Mouse (Mus musculus): ENCODE measurements around the gene Aym1. TPM values are rescaled to one million over a fixed set of nuclear protein-coding genes. Genes with fewer than 3 reads are reported as not detected.
"Not testable (repeated sequence)": the region's sequence is repeated elsewhere in the genome, so short reads cannot be mapped to it uniquely, and the experiment has no call there.

Aym1 gene
- polyA plus RNA-seq, 1 experiment from 2014 or later, result not detected

- ATAC-seq (replicated peaks), result no peak
- Histone ChIP-seq H3K4me2 (no peak overlapping the region), H3K27ac (no peak overlapping the region), H3K4me1 (peaks cover 21% of the 10 kb centered on the region), H3K9me3 (no peaks in the 10 kb centered on the region), H3K4me3 (no peak overlapping the region), H3K36me3 (replicated peaks) (no peaks in the 10 kb centered on the region), H3K27me3 (replicated peaks) (0 out of 2 replicates have a peak, but pooled peaks cover 9% of the 10 kb centered on the region), H3K9ac (no peak overlapping the region)
- WGBS, result 79% methylated on average over 7 of the region's 7 CpGs
These were observed 4.2 kb downstream of the Aym1 start for GRCm38 (mm10) chr5:113361283-113361682.

GRCm38 (mm10) chr5:113362258-113362996 lies 5.3 kb downstream of the Aym1 start:
- H3K36me3 ChIP-seq (replicated peaks), result no peaks in the 10 kb centered on the region
- H3K9ac ChIP-seq, result no peak overlapping the region
- H3K27me3 ChIP-seq (replicated peaks), result 0 out of 2 replicates have a peak, but pooled peaks cover 9% of the 10 kb centered on the region
- H3K4me1 ChIP-seq, result peaks cover 12% of the 10 kb centered on the region
- H3K9me3 ChIP-seq, result no peaks in the 10 kb centered on the region
- H3K27ac ChIP-seq, result no peak overlapping the region
- no peak overlapping the region for H3K4me2 ChIP-seq
- no peak for ATAC-seq (replicated peaks)
- H3K4me3 ChIP-seq, result no peak overlapping the region
- 76% methylated on average over 9 of the region's 9 CpGs for WGBS

GRCm38 (mm10) chr5:113363177-113363576 lies 6.1 kb downstream of the Aym1 start:
- no peak overlapping the region for H3K4me2 ChIP-seq
- 91% methylated on average over 8 of the region's 8 CpGs for WGBS
- no peaks in the 10 kb centered on the region for H3K9me3 ChIP-seq
- no peaks in the 10 kb centered on the region for H3K36me3 ChIP-seq (replicated peaks)
- H3K4me1 ChIP-seq, result peaks cover 4% of the 10 kb centered on the region
- H3K27me3 ChIP-seq (replicated peaks), result 0 out of 2 replicates have a peak, but pooled peaks cover 9% of the 10 kb centered on the region
- no peak overlapping the region for H3K9ac ChIP-seq
- no peak overlapping the region for H3K4me3 ChIP-seq
- ATAC-seq (replicated peaks), result no peak
- H3K27ac ChIP-seq, result no peak overlapping the region

- H3K27me3 ChIP-seq (replicated peaks), result 0 out of 2 replicates have a peak, but pooled peaks cover 6% of the 10 kb centered on the region
- no peaks in the 10 kb centered on the region for H3K36me3 ChIP-seq (replicated peaks)
- ATAC-seq (replicated peaks), result peak; percentile 75
- H3K4me3 ChIP-seq, result no peak overlapping the region
- WGBS, result 3% methylated on average over 20 of the region's 20 CpGs
- no peaks in the 10 kb centered on the region for H3K4me1 ChIP-seq
- no peak overlapping the region for H3K27ac ChIP-seq
- H3K9ac ChIP-seq, result no peak overlapping the region
- no peaks in the 10 kb centered on the region for H3K9me3 ChIP-seq
- H3K4me2 ChIP-seq, result no peak overlapping the region
These were observed 8.8 kb downstream of the Aym1 start for GRCm38 (mm10) chr5:113365921-113366320.

GRCm38 (mm10) chr5:113367726-113368125 lies 10.6 kb downstream of the Aym1 start:
- H3K9me3 ChIP-seq; H3K4me2 ChIP-seq; H3K27me3 ChIP-seq (replicated peaks); ATAC-seq (replicated peaks); H3K9ac ChIP-seq; H3K36me3 ChIP-seq (replicated peaks); H3K27ac ChIP-seq; H3K4me3 ChIP-seq; H3K4me1 ChIP-seq: not testable (repeated sequence)

GRCm38 (mm10) chr5:113369262-113369868 lies 12.3 kb downstream of the Aym1 start:
- H3K9me3 ChIP-seq, result no peaks in the 10 kb centered on the region
- no peak for ATAC-seq (replicated peaks)
- H3K27me3 ChIP-seq (replicated peaks), result 0 out of 2 replicates have a peak, but pooled peaks cover 6% of the 10 kb centered on the region
- H3K4me3 ChIP-seq, result no peak overlapping the region
- no peak overlapping the region for H3K4me2 ChIP-seq
- H3K4me1 ChIP-seq, result peaks cover 13% of the 10 kb centered on the region
- whole genome bisulfite sequencing, result 72% methylated on average over 17 of the region's 17 CpGs
- no peaks in the 10 kb centered on the region for H3K36me3 ChIP-seq (replicated peaks)
- H3K27ac ChIP-seq, result no peak overlapping the region
- no peak overlapping the region for H3K9ac ChIP-seq

GRCm38 (mm10) chr5:113372449-113372848 lies 15.4 kb downstream of the Aym1 start:
- Histone ChIP-seq H3K27me3 (replicated peaks) (no peaks in the 10 kb centered on the region), H3K4me3 (peak overlapping the region; percentile 27; the same call in 1 of the 2 replicates), H3K9me3 (no peaks in the 10 kb centered on the region), H3K4me2 (peak overlapping the region; percentile 45), H3K27ac (peak overlapping the region; percentile 63), H3K9ac (0 out of 2 replicates have a peak overlapping the region, but pooled peaks have one; percentile 19), H3K4me1 (peaks cover 13% of the 10 kb centered on the region), H3K36me3 (replicated peaks) (no peaks in the 10 kb centered on the region)
- whole genome bisulfite sequencing, result 53% methylated on average over 4 of the region's 4 CpGs
- ATAC-seq (replicated peaks), result 0 out of 2 replicates have a peak, but pooled peaks have one; percentile 19

GRCm38 (mm10) chr5:113372995-113373950 lies 16.2 kb downstream of the Aym1 start:
- Histone ChIP-seq H3K27me3 (replicated peaks) (no peaks in the 10 kb centered on the region), H3K36me3 (replicated peaks) (no peaks in the 10 kb centered on the region), H3K4me2 (peak overlapping the region; percentile 45), H3K4me3 (peak overlapping the region; percentile 27), H3K4me1 (peaks cover 13% of the 10 kb centered on the region), H3K27ac (peak overlapping the region; percentile 63), H3K9me3 (no peaks in the 10 kb centered on the region), H3K9ac (peak overlapping the region; percentile 19)
- peak; percentile 76 for ATAC-seq (replicated peaks)
- WGBS, result 1% methylated on average over 33 of the region's 33 CpGs

GRCm38 (mm10) chr5:113374290-113374689 lies 17.2 kb downstream of the Aym1 start:
- no peaks in the 10 kb centered on the region for H3K36me3 ChIP-seq (replicated peaks)
- H3K9me3 ChIP-seq, result no peaks in the 10 kb centered on the region
- H3K4me2 ChIP-seq, result no peak overlapping the region
- H3K4me3 ChIP-seq, result no peak overlapping the region
- ATAC-seq (replicated peaks), result no peak
- peak overlapping the region; percentile 41; the same call in 1 of the 2 replicates for H3K27ac ChIP-seq
- H3K9ac ChIP-seq, result no peak overlapping the region
- peaks cover 13% of the 10 kb centered on the region for H3K4me1 ChIP-seq
- H3K27me3 ChIP-seq (replicated peaks), result no peaks in the 10 kb centered on the region
- 80% methylated on average over 10 of the region's 10 CpGs for WGBS

- Histone ChIP-seq H3K4me1 (peaks cover 13% of the 10 kb centered on the region), H3K9ac (no peak overlapping the region), H3K9me3 (no peaks in the 10 kb centered on the region), H3K27ac (no peak overlapping the region), H3K4me2 (no peak overlapping the region), H3K27me3 (replicated peaks) (no peaks in the 10 kb centered on the region), H3K4me3 (no peak overlapping the region), H3K36me3 (replicated peaks) (no peaks in the 10 kb centered on the region)
- ATAC-seq (replicated peaks), result no peak
- WGBS, result 28% methylated on average over 3 of the region's 3 CpGs
These were observed 18.7 kb downstream of the Aym1 start for GRCm38 (mm10) chr5:113375783-113376182.

GRCm38 (mm10) chr5:113376292-113376691 lies 19.2 kb downstream of the Aym1 start:
- no peak for ATAC-seq (replicated peaks)
- Histone ChIP-seq H3K4me3 (no peak overlapping the region), H3K27ac (no peak overlapping the region), H3K27me3 (replicated peaks) (no peaks in the 10 kb centered on the region), H3K36me3 (replicated peaks) (no peaks in the 10 kb centered on the region), H3K4me2 (no peak overlapping the region), H3K4me1 (peaks cover 13% of the 10 kb centered on the region), H3K9me3 (no peaks in the 10 kb centered on the region), H3K9ac (no peak overlapping the region)
- 90% methylated on average over 1 of the region's 1 CpGs for WGBS

- Histone ChIP-seq H3K4me2 (no peak overlapping the region), H3K27ac (no peak overlapping the region), H3K36me3 (replicated peaks) (no peaks in the 10 kb centered on the region), H3K27me3 (replicated peaks) (no peaks in the 10 kb centered on the region), H3K4me3 (no peak overlapping the region), H3K9me3 (no peaks in the 10 kb centered on the region), H3K4me1 (no peaks in the 10 kb centered on the region), H3K9ac (no peak overlapping the region)
- no peak for ATAC-seq (replicated peaks)
- WGBS, result 75% methylated on average over 5 of the region's 5 CpGs
These were observed 22.3 kb downstream of the Aym1 start for GRCm38 (mm10) chr5:113379416-113379815.

All from midbrain, embryonic 15.5 days (tissue).